Mouse (Mus musculus) lung, postnatal 14 days (tissue): ENCODE data around the gene Gm813.
"Not testable (repeated sequence)": the region's sequence is repeated elsewhere in the genome, so short reads cannot be mapped to it uniquely, and the experiment has no call there.

Experiments
- DNase-seq: peaks from one replicate; pipeline ENCODE4 v3.0.0; 2021

Gene Gm813

GRCm38 (mm10) chr16:58616878-58617277 lies at the start of gene Gm813:
Gene Gm813, minus strand, starts transcription at chr16:58616978.
- DNase-seq, result no peak

GRCm38 (mm10) chr16:58665137-58665536 lies 48.4 kb upstream of the Gm813 start:
- not testable (repeated sequence) for DNase-seq

- no peak for DNase-seq
These were observed 47.0 kb upstream of the Gm813 start for GRCm38 (mm10) chr16:58663816-58664215.

GRCm38 (mm10) chr16:58663021-58663420 lies 46.2 kb upstream of the Gm813 start:
- DNase-seq, result no peak

DNA sequence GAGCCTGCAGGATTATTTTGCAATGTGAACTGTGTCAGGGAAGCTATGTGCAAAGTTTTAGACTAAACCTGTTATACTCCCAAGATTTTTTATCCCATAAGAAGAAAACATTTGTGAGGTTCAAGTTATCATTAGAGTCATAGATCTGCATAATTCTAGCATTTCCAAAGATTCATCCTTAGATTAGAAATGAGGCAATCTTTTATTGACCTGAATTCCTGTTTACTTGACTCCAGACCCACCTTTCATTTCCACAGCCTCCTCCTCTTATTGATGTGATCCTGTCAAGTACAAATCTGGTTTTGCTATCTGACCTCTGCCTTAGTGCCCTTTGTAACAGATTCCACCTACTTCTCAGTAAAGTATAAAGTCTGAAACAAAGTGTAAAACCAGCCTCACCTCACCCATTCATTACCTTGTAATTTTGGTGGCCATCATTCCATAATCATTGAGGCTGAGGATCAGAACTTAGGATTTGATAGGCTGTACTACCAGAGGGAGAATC lies 45.6 kb upstream of the Gm813 start:
- DNase-seq, result no peak

DNA sequence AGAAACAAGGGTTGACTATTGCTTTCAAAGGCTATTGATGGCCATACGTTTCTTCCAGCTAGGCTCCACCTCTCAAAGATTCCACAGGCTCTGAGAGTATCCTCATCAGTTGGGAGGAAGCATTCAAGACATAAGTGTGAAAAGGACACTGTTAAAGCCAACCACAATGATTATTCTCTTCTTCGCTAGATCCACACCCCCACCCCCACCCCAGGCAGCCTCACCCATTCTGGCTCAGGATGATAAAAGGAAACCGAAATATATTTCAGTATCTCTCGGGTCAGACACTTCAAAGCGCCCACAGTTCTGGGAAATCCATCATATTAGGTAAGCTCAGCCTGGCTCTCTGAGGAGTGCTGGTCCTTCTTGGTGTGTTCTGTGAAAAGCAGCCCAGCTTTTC lies 45.0 kb upstream of the Gm813 start:
- DNase-seq, result no peak

GRCm38 (mm10) chr16:58658668-58659067 lies 41.9 kb upstream of the Gm813 start:
- no peak for DNase-seq

DNA sequence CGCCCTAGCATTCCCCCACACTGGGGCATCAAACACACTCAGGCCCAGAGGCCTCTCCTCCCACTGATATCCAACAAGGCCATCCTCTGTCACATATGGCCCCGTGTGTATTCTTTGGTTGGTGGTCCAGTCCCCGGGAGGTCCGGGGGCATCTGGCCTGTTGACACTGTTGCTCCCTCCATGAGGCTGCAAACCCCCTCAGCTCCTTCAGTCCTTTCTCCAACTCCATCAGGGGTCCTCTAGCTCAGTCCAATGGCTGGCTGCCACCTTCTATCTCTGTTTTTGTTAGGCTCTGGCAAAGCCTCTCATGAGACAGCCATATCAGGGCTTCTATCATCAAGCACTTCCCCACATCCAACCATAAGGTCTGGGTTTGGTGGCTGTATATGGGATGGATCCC lies 39.7 kb upstream of the Gm813 start:
- DNase-seq, result no peak

DNA sequence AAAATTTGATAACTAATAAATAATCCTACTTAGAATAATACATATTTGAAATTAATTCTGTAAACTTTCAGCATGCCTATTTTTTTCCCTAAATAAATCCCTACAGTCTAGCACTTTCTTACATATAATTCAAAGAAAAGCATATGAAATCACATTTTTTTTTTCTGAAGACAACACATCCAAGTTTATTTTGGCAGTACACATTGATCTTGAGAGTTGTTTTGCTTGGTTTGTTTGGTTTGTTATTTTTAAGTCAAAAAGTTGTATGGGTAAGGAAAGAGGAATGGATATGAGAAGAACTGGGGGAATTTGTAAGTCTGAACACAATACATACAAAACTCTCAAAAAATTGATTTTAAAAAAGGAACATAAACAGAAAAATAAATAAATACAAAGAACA lies 39.0 kb upstream of the Gm813 start:
- DNase-seq, result no peak

GRCm38 (mm10) chr16:58649979-58650378 lies 33.2 kb upstream of the Gm813 start:
- no peak for DNase-seq

GRCm38 (mm10) chr16:58638689-58639175 lies 22.0 kb upstream of the Gm813 start, which contains the start of gene E330017A01Rik:
Gene E330017A01Rik, minus strand, starts transcription at chr16:58638739.
- DNase-seq, result no peak

GRCm38 (mm10) chr16:58638016-58638415 lies 21.2 kb upstream of the Gm813 start:
- DNase-seq, result no peak

DNA sequence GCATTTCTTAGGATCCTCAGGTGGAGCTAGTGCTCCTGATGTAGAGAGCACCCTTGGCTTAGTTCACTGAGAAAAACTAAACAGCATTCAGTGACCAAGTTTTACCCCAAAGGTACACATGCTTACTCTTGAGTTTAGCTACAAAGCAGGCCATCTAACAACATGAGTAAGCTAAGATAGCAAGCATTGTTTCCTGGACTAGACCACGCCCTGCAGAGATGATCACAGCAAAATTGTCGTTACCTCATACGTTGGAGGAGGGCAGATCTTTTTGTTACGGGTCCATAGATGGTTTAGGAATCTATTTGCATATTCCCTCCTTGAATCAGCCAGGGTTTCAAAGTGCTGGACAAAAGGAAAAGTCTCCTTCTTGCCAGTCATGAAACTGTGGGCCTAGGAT lies 20.7 kb upstream of the Gm813 start:
- DNase-seq, result no peak

DNA sequence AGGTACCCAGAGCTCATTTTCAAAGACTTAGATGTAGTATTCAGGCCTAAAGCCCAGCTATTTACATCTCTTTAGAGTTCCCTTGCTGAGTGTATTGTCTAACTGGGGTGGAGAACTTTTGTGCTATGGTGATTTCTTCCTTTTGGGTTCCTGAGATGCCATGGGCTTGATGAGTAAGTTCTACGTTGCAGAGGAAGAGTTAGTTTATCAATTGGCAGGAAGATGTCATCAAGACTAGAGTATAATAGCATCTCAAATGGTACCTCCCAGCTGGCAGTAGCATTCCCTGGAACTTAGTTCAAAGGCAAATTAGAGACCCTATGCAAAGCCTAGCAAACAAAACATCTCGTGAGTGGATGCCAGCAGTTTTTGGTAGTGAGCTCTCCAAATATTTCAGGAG lies 19.1 kb upstream of the Gm813 start:
- no peak for DNase-seq

DNA sequence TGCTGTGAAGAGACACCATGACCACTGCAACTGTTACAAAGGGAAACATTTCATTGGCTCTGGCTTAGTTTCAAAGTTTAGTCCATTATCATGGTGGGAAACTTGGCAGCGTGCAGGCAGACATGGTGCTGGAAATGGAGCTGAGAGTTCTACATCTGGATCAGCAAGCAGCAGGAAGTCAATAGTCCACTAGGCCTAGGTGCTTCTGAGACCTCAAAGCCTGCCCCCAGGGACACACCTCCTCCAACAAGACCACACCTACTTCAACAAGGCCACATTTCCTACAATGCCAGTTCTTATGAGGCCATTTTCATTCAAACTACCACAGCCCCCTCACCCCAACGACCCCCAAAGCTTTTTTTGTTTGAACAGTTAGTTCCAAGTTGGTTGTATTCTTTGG lies 13.0 kb upstream of the Gm813 start:
- DNase-seq, result no peak

GRCm38 (mm10) chr16:58628968-58629367 lies 12.2 kb upstream of the Gm813 start:
- no peak for DNase-seq

DNA sequence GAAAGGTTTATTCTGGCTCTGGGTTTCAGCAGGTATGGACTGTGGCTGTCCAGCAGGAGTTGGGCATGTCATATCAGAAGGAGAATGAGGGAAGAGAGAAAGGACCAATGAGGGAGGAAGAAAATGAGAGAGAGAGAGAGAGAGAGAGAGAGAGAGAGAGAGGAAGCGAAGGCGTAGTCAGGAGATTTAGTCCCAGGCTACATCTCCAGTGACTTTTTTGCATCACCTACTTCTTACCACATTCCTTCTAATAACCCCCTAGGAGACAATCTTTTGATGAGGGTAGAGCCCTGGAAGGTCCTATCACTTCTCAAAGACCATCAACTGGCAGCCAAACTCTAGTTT lies 11.5 kb upstream of the Gm813 start:
- DNase-seq, result no peak

DNA sequence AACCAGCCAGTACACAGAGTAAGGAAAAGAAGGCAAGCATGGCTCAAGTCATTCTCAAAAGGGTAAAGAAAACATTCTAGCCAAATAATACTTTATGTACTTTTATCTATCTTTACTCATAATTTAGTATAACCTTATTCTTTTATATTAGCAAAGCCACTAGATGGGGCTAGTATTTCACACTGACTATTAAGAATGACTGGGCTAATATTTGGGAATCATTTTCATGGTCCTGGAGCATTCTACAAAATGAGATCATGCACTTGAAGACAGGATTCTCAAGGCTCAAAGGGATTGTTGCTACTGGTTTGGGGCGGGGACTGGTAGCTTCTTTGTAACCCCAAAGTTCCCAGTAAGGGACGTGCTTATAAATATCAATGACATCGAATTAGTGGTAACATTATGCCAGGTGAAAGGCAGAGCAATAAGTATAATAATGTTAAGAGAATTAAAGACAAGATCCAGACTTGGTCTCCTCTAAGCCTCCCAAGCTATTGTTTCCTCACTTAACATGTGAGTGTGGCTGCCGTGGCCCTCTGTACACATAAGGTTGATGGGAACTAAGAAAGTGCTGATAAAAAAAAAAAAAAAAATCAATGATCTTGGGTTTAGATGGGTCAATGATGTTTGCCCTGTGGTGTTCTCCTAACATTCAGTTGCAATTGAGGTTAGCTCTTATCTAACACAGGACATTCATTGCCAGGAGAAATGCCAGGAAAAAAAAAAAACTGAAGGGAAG lies 11.0 kb upstream of the Gm813 start:
- DNase-seq, result no peak

DNA sequence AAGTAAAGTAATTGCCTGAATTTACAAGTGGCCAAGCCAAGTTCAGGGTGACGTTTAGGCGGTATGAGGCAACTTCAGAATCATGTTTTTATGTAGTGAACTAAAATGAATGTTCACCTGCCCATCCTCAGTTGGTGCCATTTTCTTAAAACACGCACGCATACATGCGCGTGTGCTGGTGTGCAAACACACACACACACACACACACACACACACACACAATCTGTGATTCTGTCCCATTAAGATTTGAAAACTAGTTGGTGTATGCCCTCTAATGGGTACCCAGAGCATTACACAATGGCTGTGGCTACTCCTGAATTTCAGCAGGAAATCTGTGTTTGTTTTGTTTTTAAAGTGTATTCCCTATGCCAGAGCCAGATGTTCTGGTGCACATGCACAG lies 7.2 kb upstream of the Gm813 start:
- DNase-seq, result peak; percentile 51

GRCm38 (mm10) chr16:58623114-58623513 lies 6.3 kb upstream of the Gm813 start:
- no peak for DNase-seq

DNA sequence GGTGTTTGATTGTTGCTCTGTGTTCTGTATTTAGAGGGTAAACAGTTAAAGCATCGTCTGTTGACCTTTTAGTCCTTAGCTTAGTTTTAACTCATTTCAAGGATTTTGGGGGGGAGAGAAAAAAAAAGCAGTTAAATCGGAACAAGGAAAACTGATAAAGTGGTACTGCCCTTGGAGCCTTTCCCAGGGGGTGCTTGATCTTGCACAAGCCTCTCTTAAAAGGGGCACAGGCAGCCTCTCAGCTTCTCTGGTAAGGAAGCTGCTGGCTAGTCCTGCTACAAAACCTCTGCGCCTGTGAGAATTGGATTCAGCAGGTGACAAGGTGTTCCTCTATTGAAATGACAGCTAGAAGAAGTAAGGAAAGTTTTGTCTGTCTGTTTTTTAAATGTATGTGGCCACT lies 5.6 kb upstream of the Gm813 start:
- DNase-seq, result peak; percentile 50

DNA sequence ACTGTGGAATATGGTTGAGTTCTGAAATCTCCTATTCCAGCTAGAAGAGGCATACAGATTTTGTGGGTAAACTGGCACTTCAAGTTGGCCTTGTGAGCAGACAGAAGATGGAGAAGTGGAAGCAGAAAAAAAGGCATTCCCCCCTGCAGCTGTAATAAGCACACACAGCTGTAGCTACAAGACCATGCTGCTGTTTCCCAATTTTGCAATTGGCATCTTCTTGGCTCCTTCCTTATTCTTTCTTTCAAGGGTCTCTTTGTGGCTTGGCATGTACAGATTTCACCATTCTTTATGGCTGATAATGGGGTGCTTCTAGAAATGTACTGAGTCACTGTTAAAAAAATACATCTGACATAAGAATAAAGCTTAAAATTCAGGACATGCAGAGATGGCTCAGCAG lies 568 bp upstream of the Gm813 start:
- DNase-seq, result no peak

DNA sequence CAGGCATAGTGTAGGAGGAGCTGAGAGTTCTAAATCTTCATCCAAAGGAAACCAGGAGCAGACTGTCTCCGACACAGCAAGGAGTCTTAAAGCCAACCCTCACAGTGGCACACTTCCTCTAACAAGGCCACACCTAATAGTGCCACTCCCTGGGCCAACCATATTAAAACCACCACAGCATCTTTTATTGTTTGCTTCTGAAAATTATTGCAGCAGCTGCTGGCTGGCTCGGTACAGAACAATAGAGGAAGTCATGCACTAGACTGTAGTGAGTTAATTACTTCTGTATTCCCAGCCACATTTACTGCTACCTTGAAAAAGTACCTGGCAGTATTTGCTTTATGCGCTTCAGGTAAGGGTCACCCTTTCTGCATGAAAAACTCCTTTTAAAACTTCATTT lies 3.8 kb downstream of the Gm813 start:
- DNase-seq, result no peak

DNA sequence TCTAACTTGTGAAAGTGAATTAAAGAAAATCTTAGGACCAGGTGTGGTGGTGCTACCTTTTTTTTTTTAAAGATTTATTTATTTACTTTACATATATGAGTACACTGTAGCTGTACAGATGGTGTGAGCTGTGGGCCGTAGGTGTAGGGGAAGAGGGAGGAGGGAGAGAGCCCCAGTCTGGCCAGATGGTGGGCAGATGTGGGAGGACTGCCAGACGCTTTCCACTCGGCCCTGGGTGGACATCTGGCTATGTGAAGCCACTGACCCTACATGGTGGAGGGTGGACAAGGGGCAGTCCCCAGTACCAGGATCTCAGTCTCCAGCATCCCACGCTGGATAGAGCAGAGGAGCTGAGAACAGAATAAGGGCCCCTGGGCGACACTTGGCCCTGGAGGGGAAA lies 9.7 kb downstream of the Gm813 start:
- DNase-seq, result no peak

GRCm38 (mm10) chr16:58604680-58605079 lies 12.1 kb downstream of the Gm813 start:
- no peak for DNase-seq
